Mouse (Mus musculus) B cell, adult (primary cell): ENCODE measurements around the gene Bud13. TPM values are rescaled to one million over a fixed set of nuclear protein-coding genes. Genes with fewer than 3 reads are reported as not detected.

Experiments used
- total RNA-seq: library from RNA; stranded (reverse); gene quantifications from 4 replicates; pipeline ENCODE4 v1.2.4, GENCODE M21; 2023; ENCODE audit not compliant: inconsistent age

Gene Bud13
- 20.6 to 29.6 TPM (median 24.1 TPM) in 4 replicates for total RNA-seq

DNA sequence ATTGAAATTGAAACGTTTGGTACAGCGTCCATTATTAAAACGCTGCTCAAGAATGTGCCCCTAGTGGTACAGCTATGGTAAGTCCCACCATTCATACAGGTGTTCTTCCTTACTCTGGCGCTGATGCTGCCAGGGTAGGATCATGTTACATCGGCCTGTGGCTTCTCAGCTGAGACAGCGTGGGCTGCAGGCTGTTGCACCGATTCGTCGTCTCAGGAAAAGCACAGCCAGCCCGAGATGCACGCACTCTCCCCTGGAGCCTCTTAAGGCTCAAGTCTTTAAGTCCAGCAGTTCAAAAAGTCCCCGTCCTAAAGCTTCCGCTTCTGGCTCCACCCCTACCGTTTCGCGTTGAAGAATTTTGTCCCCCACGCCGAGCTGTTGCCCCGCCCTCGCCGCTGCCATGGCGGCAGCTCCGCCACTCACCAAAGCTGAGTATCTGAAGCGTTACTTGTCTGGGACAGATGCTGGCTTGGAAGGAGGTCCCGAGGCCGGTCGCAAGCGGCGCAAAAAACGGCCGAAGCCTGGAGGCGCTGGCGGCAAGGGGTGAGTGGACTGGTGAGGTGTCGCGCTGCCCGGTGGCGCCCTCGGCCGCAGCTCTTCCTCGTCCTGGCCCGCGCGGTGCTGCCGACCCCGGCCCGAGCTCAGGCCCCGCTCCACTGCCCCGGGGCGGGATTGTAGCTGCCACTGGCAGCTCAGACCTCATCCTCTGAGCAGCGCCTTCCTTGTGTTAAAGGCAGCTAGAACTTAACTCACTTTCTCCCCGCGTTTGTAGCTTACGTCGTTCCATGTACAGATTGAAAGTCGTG, at the start of gene Bud13:
Gene Bud13 (plus strand): TSS at position 378 of the 806 bp plus-strand sequence.

DNA sequence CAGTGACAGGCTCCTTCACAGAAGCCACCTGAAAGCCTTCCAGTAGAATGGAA, 47.4 kb upstream of the Bud13 start, which contains the start of gene Apoc3:
Gene Apoc3 (minus strand): TSS at position 41 of the 53 bp plus-strand sequence.

DNA sequence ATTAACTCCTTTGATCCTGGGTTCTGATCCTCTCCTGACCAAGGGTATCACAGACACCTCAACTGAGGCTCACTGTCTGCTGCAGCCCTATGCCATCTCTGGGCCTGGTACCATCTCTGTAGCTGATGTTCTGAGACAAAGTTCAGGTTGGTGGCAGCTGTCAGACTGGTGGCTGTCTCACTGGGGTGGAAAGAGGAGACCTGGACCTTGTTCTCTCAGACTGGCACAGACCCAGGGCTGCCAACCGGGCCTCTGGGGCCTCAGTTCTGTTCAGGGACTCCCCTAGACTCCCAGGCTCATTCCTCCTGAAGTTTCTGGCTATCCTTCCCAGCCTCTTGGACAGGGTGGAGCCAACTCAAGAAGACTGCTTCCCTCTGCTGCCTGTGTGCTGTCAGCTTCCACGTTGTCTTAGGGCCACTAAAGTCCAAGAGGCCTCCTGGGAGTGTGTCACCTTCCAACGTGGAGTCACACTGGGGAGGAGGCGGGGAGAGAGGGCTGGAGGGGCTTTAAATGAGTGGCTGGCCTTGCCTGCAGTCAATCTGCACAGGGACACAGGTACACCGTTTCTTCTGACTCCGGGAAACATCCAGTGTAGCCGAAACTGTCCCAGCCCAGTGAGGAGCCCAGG, 42.2 kb upstream of the Bud13 start, which contains the start of gene Apoa4:
Gene Apoa4 (plus strand): TSS at position 171 of the 628 bp plus-strand sequence.

GRCm38 (mm10) chr9:46268343-46268873, 14.4 kb upstream of the Bud13 start, which contains the start of gene Apoa5:
Gene Apoa5 (plus strand): TSS chr9:46268633.

DNA sequence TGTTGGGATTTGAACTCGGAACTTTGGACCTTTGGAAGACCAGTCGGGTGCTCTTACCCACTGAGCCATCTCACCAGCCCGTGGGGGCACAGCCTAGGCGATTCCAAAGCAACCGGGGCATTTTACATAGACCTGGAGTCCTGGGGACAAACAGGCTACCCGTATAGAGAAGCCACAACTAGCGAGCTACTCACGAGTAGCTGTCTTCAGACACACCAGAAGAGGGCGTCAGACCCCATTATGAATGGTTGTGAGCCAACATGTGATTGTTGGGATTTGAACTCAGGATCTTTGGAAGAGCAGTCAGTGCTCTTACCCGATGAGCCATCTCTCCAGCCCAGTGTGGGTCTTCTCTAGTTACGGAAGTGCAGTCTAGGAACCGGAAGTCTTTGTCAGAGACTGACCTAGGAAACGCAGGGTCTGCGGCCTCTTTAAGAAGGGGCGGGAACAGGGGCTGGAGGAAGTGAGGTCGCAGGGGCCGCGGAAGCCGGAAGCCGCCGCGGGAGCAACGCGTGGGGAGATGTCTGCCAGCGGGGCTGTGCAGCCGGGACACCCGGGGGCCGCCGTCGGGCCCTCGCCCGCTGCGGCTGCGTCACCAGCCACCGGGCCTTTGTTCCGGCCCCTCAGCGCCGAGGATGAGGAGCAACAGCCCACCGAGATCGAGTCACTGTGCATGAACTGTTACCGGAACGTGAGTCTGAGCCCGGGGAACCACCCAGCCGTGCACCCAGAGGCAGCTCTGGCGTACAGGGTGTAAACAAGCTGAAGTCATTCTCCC, 9.9 kb upstream of the Bud13 start, which contains the start of gene Zpr1:
Gene Zpr1 (plus strand): TSS at position 388 of the 778 bp plus-strand sequence.

GRCm38 (mm10) chr9:46319886-46320285, 37.1 kb downstream of the Bud13 start, which contains the start of gene 4931429L15Rik:
Gene 4931429L15Rik (minus strand): TSS chr9:46319986.

Other genes with a start within 250 kb of the Bud13 start
- gene Apoa1, start 54.4 kb upstream of the Bud13 start, total RNA-seq: not detected in 4 replicates
- not detected in 4 replicates for gene Apoc3, start 47.4 kb upstream of the Bud13 start, total RNA-seq
- gene Apoa4, start 42.3 kb upstream of the Bud13 start, total RNA-seq: not detected in 4 replicates
- gene Apoa5, start 14.4 kb upstream of the Bud13 start, total RNA-seq: not detected in 4 replicates
- 75.3 to 91.9 TPM (median 81.2 TPM) in 4 replicates for gene Zpr1, start 9.9 kb upstream of the Bud13 start, total RNA-seq
- not detected in 4 replicates for gene 4931429L15Rik, start 37.0 kb downstream of the Bud13 start, total RNA-seq